Mouse (Mus musculus) MEL (cell line): ENCODE measurements at regions not wholly inside any gene's neighbourhood (a gene's known extent, or its start where the extent isn't known, plus 50 kb on each side); places are given as distances from the start of the nearest gene placed in this dataset.

Experiments used
- DNase-seq: peaks from one replicate; pipeline ENCODE4 v3.0.0; 2011; ENCODE audit warnings: low read depth, low spot score
- H3K27ac ChIP-seq: 2 replicates; pipeline ENCODE4 v1.5.1; 2012; ENCODE audit warnings: low read depth, mild to moderate bottlenecking, control low read depth, low read length, moderate library complexity; ENCODE audit not compliant: control insufficient read depth
- H3K27me3 ChIP-seq, 2 experiments: fragments of 150-350 bp in 1 of 2; sonication (generic) in 1 of 2; 2 replicates each; pipeline ENCODE4 v1.6.1; 2012; ENCODE audit warnings: low read length in 2 of 2, mild to moderate bottlenecking in 2 of 2, improper control_type of control experiment in 1 of 2, moderate library complexity in 1 of 2; ENCODE audit not compliant: insufficient read depth in 2 of 2, control insufficient read depth in 1 of 2
- H3K36me3 ChIP-seq, 2 experiments: 2 replicates each; pipeline ENCODE4 v1.6.1; 2012 to 2014; ENCODE audit warnings: low read length in 2 of 2, improper control_type of control experiment in 1 of 2, inconsistent platforms in 1 of 2, mild to moderate bottlenecking in 1 of 2; ENCODE audit not compliant: insufficient read depth in 2 of 2, control insufficient read depth in 1 of 2
- H3K4me1 ChIP-seq, 2 experiments: fragments of 150-350 bp in 1 of 2; sonication (generic) in 1 of 2; 2 replicates each; pipeline ENCODE4 v1.6.1; 2012; ENCODE audit warnings: low read length in 2 of 2, improper control_type of control experiment in 1 of 2, mild to moderate bottlenecking in 1 of 2; ENCODE audit not compliant: insufficient read depth in 2 of 2, control insufficient read depth in 1 of 2
- H3K4me3 ChIP-seq, 2 experiments: fragments of 150-350 bp in 1 of 2; sonication (generic) in 1 of 2; 2 replicates each; pipeline ENCODE4 v1.5.1; 2012; ENCODE audit warnings: low read depth in 2 of 2, low read length in 2 of 2, mild to moderate bottlenecking in 2 of 2, moderate library complexity in 2 of 2, control low read depth in 1 of 2, improper control_type of control experiment in 1 of 2; ENCODE audit not compliant: control insufficient read depth in 1 of 2, insufficient read depth in 1 of 2
- H3K79me2 ChIP-seq: 2 replicates; pipeline ENCODE4 v1.6.1; 2012; ENCODE audit warnings: mild to moderate bottlenecking, low read length, moderate library complexity; ENCODE audit not compliant: control insufficient read depth, poor library complexity, insufficient read depth
- H3K9ac ChIP-seq: 2 replicates; pipeline ENCODE4 v1.6.1; 2012; ENCODE audit warnings: low read depth, mild to moderate bottlenecking, control low read depth, low read length, moderate library complexity; ENCODE audit not compliant: control insufficient read depth, poor library complexity, severe bottlenecking
- H3K9me3 ChIP-seq: fragments of 150-350 bp; sonication (generic); replicated peaks from 2 replicates; pipeline ENCODE4 v1.6.1; 2012; ENCODE audit warnings: mild to moderate bottlenecking, low read length, improper control_type of control experiment, moderate library complexity; ENCODE audit not compliant: insufficient read depth
- BHLHE40 ChIP-seq: IDR thresholded peaks from 2 replicates; pipeline ENCODE4 v1.6.1; 2012; ENCODE audit warnings: low read depth, mild to moderate bottlenecking, inconsistent platforms, low read length, improper control_type of control experiment, borderline replicate concordance
- CHD1 ChIP-seq: IDR thresholded peaks from 2 replicates; pipeline ENCODE4 v1.6.1; 2012; ENCODE audit warnings: low read depth, mild to moderate bottlenecking, inconsistent platforms, low read length, improper control_type of control experiment
- E2F4 ChIP-seq: IDR thresholded peaks from 2 replicates; pipeline ENCODE4 v1.6.1; 2011; ENCODE audit warnings: low read depth, low read length, improper control_type of control experiment, borderline replicate concordance
- ELF1 ChIP-seq: IDR thresholded peaks from 2 replicates; pipeline ENCODE4 v1.6.1; 2014; ENCODE audit warnings: low read depth, mild to moderate bottlenecking, inconsistent platforms, low read length, improper control_type of control experiment, moderate library complexity
- EP300 ChIP-seq, 2 experiments: IDR thresholded peaks; 2 replicates each; pipeline ENCODE4 v1.6.1; 2011; ENCODE audit warnings: improper control_type of control experiment in 2 of 2, low read length in 2 of 2, low read depth in 1 of 2, mild to moderate bottlenecking in 1 of 2
- ETS1 ChIP-seq: IDR thresholded peaks from 2 replicates; pipeline ENCODE4 v1.6.1; 2012; ENCODE audit warnings: low read depth, mild to moderate bottlenecking, inconsistent platforms, low read length, improper control_type of control experiment, moderate library complexity
- GATA1 ChIP-seq: IDR thresholded peaks from 2 replicates; pipeline ENCODE4 v1.6.1; 2011; ENCODE audit warnings: low read depth, low read length, improper control_type of control experiment
- HCFC1 ChIP-seq: IDR thresholded peaks from 2 replicates; pipeline ENCODE4 v1.6.1; 2012; ENCODE audit warnings: low read depth, mild to moderate bottlenecking, inconsistent platforms, low read length, improper control_type of control experiment, moderate library complexity
- JUND ChIP-seq: IDR thresholded peaks from 2 replicates; pipeline ENCODE4 v1.6.1; 2011; ENCODE audit warnings: low read depth, mild to moderate bottlenecking, improper control_type of control experiment, low read length
- KAT2A ChIP-seq: conservative IDR thresholded peaks from 2 replicates; pipeline ENCODE4 v1.6.1; 2012; ENCODE audit warnings: low read depth, low read length, improper control_type of control experiment, inconsistent platforms
- MAFK ChIP-seq: IDR thresholded peaks from 2 replicates; pipeline ENCODE4 v1.6.1; 2011; ENCODE audit warnings: low read depth, mild to moderate bottlenecking, low read length, improper control_type of control experiment, borderline replicate concordance
- MAZ ChIP-seq: IDR thresholded peaks from 2 replicates; pipeline ENCODE4 v1.6.1; 2012; ENCODE audit warnings: low read depth, mild to moderate bottlenecking, inconsistent platforms, low read length, improper control_type of control experiment
- POLR2AphosphoS2 ChIP-seq: IDR thresholded peaks from 2 replicates; pipeline ENCODE4 v1.6.1; 2011; ENCODE audit warnings: low read length, improper control_type of control experiment
- POLR2AphosphoS5 ChIP-seq: IDR thresholded peaks from 2 replicates; pipeline ENCODE4 v1.6.1; 2012; ENCODE audit warnings: low read depth, borderline replicate concordance, mild to moderate bottlenecking, inconsistent platforms, low read length, moderate library complexity, mixed read lengths
- RAD21 ChIP-seq: IDR thresholded peaks from 2 replicates; pipeline ENCODE4 v1.6.1; 2011; ENCODE audit warnings: mild to moderate bottlenecking, low read depth, low read length, improper control_type of control experiment
- RCOR1 ChIP-seq: IDR thresholded peaks from 2 replicates; pipeline ENCODE4 v1.6.1; 2012; ENCODE audit warnings: low read depth, mild to moderate bottlenecking, inconsistent platforms, low read length, improper control_type of control experiment
- SIN3A ChIP-seq: IDR thresholded peaks from 2 replicates; pipeline ENCODE4 v1.6.1; 2012; ENCODE audit warnings: low read length, improper control_type of control experiment, inconsistent platforms
- SMC3 ChIP-seq: IDR thresholded peaks from 2 replicates; pipeline ENCODE4 v1.6.1; 2011; ENCODE audit warnings: low read depth, low read length, improper control_type of control experiment
- TAL1 ChIP-seq: IDR thresholded peaks from 2 replicates; pipeline ENCODE4 v1.6.1; 2012; ENCODE audit warnings: mild to moderate bottlenecking, inconsistent platforms, low read length, moderate library complexity, mixed read lengths
- TBP ChIP-seq: IDR thresholded peaks from 2 replicates; pipeline ENCODE4 v1.8.0; 2011; ENCODE audit warnings: low read depth, low read length, improper control_type of control experiment
- TCF12 ChIP-seq: IDR thresholded peaks from 2 replicates; pipeline ENCODE4 v1.6.1; 2014; ENCODE audit warnings: low read depth, mild to moderate bottlenecking, inconsistent platforms, low read length, improper control_type of control experiment, moderate library complexity
- USF1 ChIP-seq: IDR thresholded peaks from 2 replicates; pipeline ENCODE4 v1.6.1; 2014; ENCODE audit warnings: low read depth, mild to moderate bottlenecking, inconsistent platforms, low read length, improper control_type of control experiment, moderate library complexity
- ZC3H11A ChIP-seq: IDR thresholded peaks from 2 replicates; pipeline ENCODE4 v1.6.1; 2012; ENCODE audit warnings: low read depth, mild to moderate bottlenecking, inconsistent platforms, low read length, improper control_type of control experiment
- ZKSCAN1 ChIP-seq: IDR thresholded peaks from 2 replicates; pipeline ENCODE4 v1.6.1; 2012; ENCODE audit warnings: low read depth, mild to moderate bottlenecking, inconsistent platforms, low read length, improper control_type of control experiment, moderate library complexity
- ZMIZ1 ChIP-seq: IDR thresholded peaks from 2 replicates; pipeline ENCODE4 v1.6.1; 2012; ENCODE audit warnings: low read depth, mild to moderate bottlenecking, inconsistent platforms, low read length, improper control_type of control experiment, moderate library complexity

DNA sequence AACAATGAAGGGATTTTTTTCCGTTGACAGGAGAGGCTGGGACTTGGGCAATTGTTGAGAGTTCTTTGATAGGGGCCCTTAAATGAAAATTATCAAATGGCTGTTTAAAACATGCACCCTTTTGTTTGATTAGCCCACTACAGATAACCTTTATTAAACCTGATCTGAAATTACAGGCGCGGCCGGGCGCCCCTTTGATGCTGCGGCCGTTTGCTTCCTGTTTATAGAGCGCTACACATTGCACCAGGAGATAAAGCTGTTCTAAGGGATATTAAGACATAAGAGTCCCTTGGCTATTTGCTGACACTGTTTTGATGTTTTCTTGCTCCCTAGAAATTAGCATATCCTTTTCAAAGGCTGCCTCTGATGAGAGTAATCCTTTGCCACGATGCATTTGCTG, 73.8 kb downstream of the E030025P04Rik start:
- Histone ChIP-seq H3K36me3 (no peaks in the 10 kb centered on the region), H3K9me3 (no peaks in the 10 kb centered on the region), H3K27ac (no peak overlapping the region), H3K4me1 (no peaks in the 10 kb centered on the region), H3K79me2 (no peaks in the 10 kb centered on the region), H3K9ac (no peak overlapping the region), H3K27me3 (no peaks in the 10 kb centered on the region), H3K4me3 (no peak overlapping the region)
- DNase-seq: no peak
- TF ChIP-seq MAFK (no peak), CHD1 (no peak), HCFC1 (no peak), RAD21 (no peak), ELF1 (no peak)

DNA sequence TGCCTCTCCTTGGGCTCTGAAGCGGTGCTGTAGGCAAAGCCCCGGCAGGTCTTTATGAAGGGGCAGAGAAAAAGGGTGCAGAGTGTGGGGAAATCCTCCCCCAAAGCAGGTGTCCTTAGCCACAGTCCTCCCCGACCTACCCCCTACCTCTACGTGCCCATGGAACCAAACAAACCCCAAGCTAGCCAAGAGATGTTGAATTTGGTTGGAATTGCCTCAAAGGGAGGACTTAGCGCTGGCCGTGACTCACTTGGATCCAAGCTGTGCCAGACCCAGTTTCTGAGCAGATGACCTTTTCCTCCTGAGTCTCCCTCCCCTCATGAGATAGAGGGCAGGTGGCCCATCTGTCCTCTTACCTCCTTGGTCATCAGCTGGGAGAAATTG, 74.9 kb downstream of the E030025P04Rik start:
- no peak overlapping the region for H3K4me3 ChIP-seq
- no peak for DNase-seq
- TF ChIP-seq TAL1 (no peak), ETS1 (no peak), MAZ (no peak), SIN3A (no peak), HCFC1 (no peak), TCF12 (no peak), EP300 (IDR thresholded peaks at IDR 0.05; ENCODE audit: low read depth in 1 of 2, low read length in 2 of 2) (no peak), GATA1 (no peak), ZKSCAN1 (no peak), KAT2A (no peak)
- no peaks in the 10 kb centered on the region for H3K79me2 ChIP-seq
- no peaks in the 10 kb centered on the region for H3K9me3 ChIP-seq
- no peaks in the 10 kb centered on the region for H3K27me3 ChIP-seq
- H3K4me1 ChIP-seq: no peaks in the 10 kb centered on the region
- H3K27ac ChIP-seq: no peak overlapping the region
- no peaks in the 10 kb centered on the region for H3K36me3 ChIP-seq
- H3K9ac ChIP-seq: no peak overlapping the region

- Histone ChIP-seq H3K4me1 (no peaks in the 10 kb centered on the region), H3K27ac (no peak overlapping the region), H3K27me3 (no peaks in the 10 kb centered on the region), H3K4me3 (no peak overlapping the region), H3K9me3 (no peaks in the 10 kb centered on the region), H3K9ac (no peak overlapping the region), H3K79me2 (no peaks in the 10 kb centered on the region), H3K36me3 (no peaks in the 10 kb centered on the region)
- no peak for DNase-seq
- no peak for TF ChIP-seq JUND
- no peak for TF ChIP-seq BHLHE40
- TF ChIP-seq ELF1: no peak
- no peak for TF ChIP-seq EP300 (IDR thresholded peaks at IDR 0.05; ENCODE audit: low read depth in 1 of 2, low read length in 2 of 2)
- TF ChIP-seq HCFC1: no peak
- TF ChIP-seq SIN3A: no peak
- no peak for TF ChIP-seq POLR2AphosphoS5
- no peak for TF ChIP-seq ETS1
- TF ChIP-seq ZMIZ1: no peak
- TF ChIP-seq RAD21: no peak
- no peak for TF ChIP-seq USF1
- TF ChIP-seq SMC3: no peak
- TF ChIP-seq RCOR1: no peak
- TF ChIP-seq ZC3H11A: no peak
- no peak for TF ChIP-seq TBP
- TF ChIP-seq ZKSCAN1: no peak
- TF ChIP-seq E2F4: no peak
- no peak for TF ChIP-seq POLR2AphosphoS2
Measured at GRCm38 (mm10) chr11:109068371-109069325, 75.5 kb downstream of the E030025P04Rik start.
